Mouse (Mus musculus) heart, adult 11 months (tissue): Measurements from ENCODE around the gene Olfr901.
"Not testable (repeated sequence)": the region's sequence is repeated elsewhere in the genome, so short reads cannot be mapped to it uniquely, and the experiment has no call there.

Experiments
- DNase-seq: peaks from one replicate; pipeline ENCODE4 v3.0.0; 2022

Gene Olfr901

GRCm38 (mm10) chr9:38429155-38429554 is at the start of gene Olfr901:
Gene Olfr901, plus strand, starts transcription at chr9:38429455.
- DNase-seq = no peak

GRCm38 (mm10) chr9:38401398-38401797 is 27.9 kb upstream of the Olfr901 start, which contains the start of gene Olfr147:
Gene Olfr147, plus strand, starts transcription at chr9:38401698.
- DNase-seq = no peak

- DNase-seq = not testable (repeated sequence)
Observed at GRCm38 (mm10) chr9:38407502-38407901, 21.8 kb upstream of the Olfr901 start.

GRCm38 (mm10) chr9:38413502-38413901 is 15.8 kb upstream of the Olfr901 start:
- not testable (repeated sequence) for DNase-seq

- DNase-seq = no peak
Observed at GRCm38 (mm10) chr9:38423801-38424200, 5.5 kb upstream of the Olfr901 start.

GRCm38 (mm10) chr9:38427026-38427425 is 2.2 kb upstream of the Olfr901 start:
- no peak for DNase-seq

- no peak for DNase-seq
Observed at GRCm38 (mm10) chr9:38447352-38447751, 18.1 kb downstream of the Olfr901 start, which contains the start of gene Olfr902. Gene Olfr902, plus strand, starts transcription at chr9:38447652.

- DNase-seq = no peak
Observed at GRCm38 (mm10) chr9:38462844-38463243, 33.6 kb downstream of the Olfr901 start, which contains the start of gene Olfr904. Gene Olfr904, plus strand, starts transcription at chr9:38463144.

GRCm38 (mm10) chr9:38470807-38471206 is 41.6 kb downstream of the Olfr901 start, which contains the start of gene Olfr905:
Gene Olfr905, plus strand, starts transcription at chr9:38471107.
- no peak for DNase-seq
